Mouse (Mus musculus) brain, embryonic 14.5 days (tissue): Measurements from ENCODE around the gene Eed. TPM values are rescaled to one million over a fixed set of nuclear protein-coding genes. Genes with fewer than 3 reads are reported as not detected.

ENCODE experiments used
- DNase-seq: peaks from one replicate; pipeline ENCODE4 v3.0.0-alpha.2; 2011; ENCODE audit warnings: low read depth
- CTCF ChIP-seq: fragments of 200-500 bp; IDR thresholded peaks from 2 replicates; pipeline ENCODE4 v1.5.1; 2012; ENCODE audit warnings: inconsistent platforms, mild to moderate bottlenecking, moderate library complexity, borderline replicate concordance; ENCODE audit not compliant: insufficient read depth, insufficient read length; ENCODE audit errors: extremely low read depth
- POLR2A ChIP-seq: fragments of 200-500 bp; IDR thresholded peaks from 2 replicates; pipeline ENCODE4 v1.6.1; 2012; ENCODE audit warnings: mild to moderate bottlenecking, inconsistent platforms, borderline replicate concordance; ENCODE audit not compliant: poor library complexity, insufficient read depth, insufficient read length, severe bottlenecking; ENCODE audit errors: extremely low read depth
- polyA plus RNA-seq: library from polyadenylated mRNA; depleted of rRNA; stranded (reverse); fragments of >200 nt; gene quantifications from 2 replicates; pipeline ENCODE4 v1.2.3, GENCODE M21; 2012

Gene Eed
- polyA plus RNA-seq, 1 experiment: 48.8 TPM

DNA sequence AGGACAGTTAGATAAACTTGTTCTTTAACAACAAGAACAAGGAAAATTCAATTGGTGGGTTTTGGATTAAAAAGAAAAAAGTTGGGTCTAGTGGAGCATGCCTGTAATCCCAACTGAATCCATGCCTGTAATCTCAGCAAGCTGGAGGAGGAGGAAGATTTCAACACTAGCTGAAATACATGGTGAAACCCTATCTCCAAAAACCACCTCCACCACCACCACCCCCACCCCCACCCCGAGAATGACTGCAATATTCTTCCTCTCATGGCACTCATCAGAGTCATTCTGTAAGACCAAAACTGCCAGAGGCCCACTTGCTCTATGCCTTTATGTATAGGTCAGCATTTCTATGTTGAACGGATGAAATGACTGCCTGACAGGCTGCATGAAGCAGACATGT lies 13.5 kb downstream of the Eed start:
- no peak for DNase-seq
- no peak for TF ChIP-seq CTCF
- TF ChIP-seq POLR2A: no peak

DNA sequence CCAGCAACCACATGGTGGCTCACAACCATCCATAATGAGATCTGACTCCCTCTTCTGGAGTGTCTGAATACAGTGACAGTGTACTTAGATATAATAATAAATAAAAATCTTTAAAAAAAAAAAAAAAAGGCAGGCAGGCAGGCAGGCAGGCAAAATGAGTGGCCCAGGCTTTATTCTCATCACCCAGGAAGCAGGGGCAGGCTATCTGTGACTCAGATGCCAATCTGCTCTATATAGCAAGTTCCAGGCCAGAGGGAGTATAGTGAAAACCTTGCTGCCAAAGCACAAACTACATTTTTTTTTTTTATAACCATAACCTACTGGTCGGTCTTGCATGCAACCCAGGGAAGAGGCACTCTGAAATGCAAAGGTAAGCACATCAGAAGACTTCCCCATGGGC lies 14.0 kb downstream of the Eed start:
- no peak for DNase-seq
- TF ChIP-seq POLR2A: no peak
- TF ChIP-seq CTCF: no peak

DNA sequence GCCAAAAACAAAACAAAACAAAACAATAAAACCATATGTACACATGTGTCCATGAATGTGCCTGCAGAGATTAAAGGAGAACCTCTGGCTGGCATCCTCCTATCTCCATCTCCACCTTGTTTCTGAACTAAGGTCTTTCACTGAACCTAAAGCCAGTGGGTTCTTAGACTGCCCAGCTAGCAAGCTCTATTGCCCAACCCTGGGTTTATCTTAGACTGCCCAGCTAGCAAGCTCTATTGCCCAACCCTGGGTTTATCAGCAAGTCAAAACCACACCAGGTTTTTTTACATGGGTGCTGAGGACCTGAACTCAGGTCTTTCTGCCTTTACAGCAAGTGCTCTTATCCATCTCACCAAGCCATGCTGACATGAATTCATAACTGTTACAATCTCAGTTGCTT lies 17.6 kb downstream of the Eed start:
- no peak for DNase-seq
- TF ChIP-seq CTCF (no peak), POLR2A (no peak)

GRCm38 (mm10) chr7:89957300-89957699 lies 23.5 kb downstream of the Eed start:
- no peak for DNase-seq
- TF ChIP-seq CTCF (no peak), POLR2A (no peak)

DNA sequence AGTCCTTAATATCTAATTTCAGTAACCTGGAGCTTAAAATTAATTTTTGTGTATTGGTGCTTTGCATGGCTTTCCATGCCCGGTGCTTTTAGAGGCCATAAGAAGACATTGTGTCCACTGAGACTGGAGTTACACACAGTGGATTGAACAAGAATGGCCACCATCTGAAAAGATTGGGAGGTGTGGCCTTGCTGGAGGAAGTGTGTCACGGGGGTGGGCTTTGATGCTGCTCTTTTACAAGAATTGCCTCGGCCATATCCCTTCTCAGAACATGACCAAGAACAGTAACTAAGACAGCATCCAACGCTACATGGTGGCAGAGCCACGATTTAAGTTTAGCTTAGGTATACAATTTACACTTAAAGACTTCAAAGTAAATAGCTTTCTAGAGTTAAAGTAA lies 26.5 kb downstream of the Eed start:
- TF ChIP-seq POLR2A (no peak), CTCF (no peak)
- no peak for DNase-seq

DNA sequence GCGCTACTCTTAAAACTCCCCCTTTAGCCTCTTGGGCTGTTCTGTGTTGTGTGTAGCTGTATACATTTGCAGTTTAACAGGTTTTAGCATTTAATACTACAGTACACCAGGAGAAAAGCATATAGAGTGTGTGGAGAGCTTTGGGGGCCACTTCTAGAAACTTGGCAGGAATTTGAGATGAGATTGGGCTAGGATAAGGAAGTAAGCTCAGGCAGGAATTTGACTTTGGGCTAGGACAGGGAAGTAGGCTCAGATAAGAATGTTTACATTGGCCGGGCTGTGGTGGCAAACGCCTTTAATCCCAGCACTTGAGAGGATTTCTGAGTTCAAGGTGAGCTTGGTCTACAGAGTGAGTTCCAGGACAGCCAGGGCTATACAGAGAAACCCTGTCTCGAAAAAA lies 31.4 kb downstream of the Eed start:
- no peak for DNase-seq

DNA sequence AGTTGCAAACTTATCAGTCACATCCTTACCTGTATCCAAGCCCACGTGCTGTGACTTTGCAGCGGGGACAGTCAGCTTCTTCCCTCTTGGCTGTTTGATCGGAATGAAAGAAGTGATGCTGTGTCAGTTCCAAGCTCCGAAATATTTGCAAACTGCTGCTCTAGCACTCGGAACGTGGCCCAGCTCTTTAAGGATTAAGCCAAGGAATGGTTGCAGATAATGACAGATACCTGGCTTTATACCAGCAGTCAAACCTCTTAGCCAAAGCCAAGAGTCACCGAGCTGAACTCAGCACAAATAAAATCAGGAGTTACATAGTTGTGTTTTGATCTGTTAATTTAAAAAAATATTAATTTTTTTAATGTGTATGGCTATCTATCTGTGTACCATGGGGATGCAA lies 32.8 kb downstream of the Eed start:
- peak; percentile 25 for DNase-seq
- no peak for TF ChIP-seq POLR2A
- TF ChIP-seq CTCF: no peak

More for the DNA sequence above, 31.4 kb downstream of the Eed start:
- no peak for TF ChIP-seq POLR2A
- TF ChIP-seq CTCF: no peak

DNA sequence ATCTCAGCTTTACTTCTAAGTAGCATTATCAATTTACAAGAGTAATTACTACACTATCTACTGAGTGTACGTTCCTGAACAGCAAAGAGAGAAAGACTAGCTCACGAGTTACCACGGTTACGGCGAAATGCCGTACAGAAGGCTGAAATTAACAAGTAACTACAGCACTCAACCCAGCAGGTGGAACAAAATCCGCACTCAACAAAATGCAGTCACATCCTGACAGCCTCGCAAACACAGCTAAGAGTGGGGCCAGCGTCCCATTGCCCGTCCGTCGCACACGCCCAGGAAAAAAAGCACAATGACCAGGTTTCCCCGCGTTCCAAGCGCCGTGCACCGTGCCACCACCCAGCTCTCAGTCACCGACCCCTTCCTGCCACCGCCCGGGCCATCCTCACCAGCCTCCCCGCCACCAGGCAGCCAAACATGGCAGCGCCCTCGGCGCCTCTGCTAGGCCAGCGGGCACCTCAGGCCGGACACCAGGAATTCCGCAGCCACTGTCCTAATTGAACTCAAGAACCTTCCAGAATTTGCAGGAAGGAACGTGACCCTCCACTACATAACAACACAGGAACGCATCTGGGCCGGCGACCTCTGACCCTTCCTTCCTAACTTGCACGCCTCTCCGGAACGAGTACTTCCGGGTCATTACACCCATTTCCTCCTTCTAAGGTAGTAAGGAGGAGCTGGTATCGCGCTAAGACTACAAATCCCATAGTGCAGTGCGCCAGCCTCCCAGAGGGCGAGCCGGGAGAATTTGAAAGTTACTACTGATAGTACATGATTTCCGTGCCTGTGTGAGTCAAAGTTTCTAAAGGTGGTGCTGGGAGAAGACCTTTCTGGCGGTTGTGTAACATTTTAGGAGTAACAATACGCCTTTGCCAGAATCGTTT lies 40.0 kb downstream of the Eed start, which contains the start of gene Hikeshi:
TSS of gene Hikeshi (minus strand) at position 634 of the 893 bp plus-strand sequence.
- TF ChIP-seq CTCF (no peak), POLR2A (no peak)
- peak; percentile 99 for DNase-seq

DNA sequence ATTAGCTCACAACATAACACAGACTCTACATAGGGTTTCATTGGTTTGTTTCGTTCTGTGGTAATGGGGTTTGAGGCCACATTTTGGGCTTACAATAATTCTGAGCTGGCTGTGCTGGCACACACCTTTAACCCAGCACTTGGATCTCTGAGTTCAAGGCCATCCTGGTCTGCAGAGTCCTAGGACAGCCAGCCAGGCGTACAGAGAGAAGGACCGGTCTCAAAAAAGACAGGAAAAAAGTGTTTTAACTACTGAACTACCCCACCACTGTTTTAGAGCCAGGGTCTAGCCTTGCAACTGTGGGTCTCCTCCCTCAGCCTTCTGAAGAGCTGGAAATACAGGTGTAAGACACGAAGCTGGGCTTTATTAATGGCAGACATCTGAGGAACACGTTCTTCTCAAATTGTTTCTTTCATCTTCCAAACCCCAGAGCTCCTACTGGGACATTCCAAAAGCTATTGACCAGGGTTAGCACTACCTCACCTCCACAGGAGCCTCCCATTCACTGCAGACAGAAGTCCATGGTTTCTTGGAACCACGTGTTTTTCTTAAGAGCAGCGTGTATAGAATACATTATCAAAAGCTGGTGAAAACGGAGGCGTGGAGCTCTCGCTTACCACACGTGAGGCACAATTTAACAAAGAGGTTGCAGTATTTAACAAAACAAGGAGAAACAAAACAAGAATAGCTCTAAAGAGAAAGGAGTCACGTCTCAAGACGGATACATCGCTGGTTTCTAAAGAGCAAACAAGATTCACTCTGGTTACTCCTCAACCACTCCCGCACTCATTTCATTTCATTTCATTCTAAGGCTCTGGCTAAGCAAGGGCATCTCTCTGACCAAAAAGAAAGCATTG lies 41.1 kb downstream of the Eed start:
- TF ChIP-seq CTCF (no peak), POLR2A (no peak)
- DNase-seq: peak; percentile 53

DNA sequence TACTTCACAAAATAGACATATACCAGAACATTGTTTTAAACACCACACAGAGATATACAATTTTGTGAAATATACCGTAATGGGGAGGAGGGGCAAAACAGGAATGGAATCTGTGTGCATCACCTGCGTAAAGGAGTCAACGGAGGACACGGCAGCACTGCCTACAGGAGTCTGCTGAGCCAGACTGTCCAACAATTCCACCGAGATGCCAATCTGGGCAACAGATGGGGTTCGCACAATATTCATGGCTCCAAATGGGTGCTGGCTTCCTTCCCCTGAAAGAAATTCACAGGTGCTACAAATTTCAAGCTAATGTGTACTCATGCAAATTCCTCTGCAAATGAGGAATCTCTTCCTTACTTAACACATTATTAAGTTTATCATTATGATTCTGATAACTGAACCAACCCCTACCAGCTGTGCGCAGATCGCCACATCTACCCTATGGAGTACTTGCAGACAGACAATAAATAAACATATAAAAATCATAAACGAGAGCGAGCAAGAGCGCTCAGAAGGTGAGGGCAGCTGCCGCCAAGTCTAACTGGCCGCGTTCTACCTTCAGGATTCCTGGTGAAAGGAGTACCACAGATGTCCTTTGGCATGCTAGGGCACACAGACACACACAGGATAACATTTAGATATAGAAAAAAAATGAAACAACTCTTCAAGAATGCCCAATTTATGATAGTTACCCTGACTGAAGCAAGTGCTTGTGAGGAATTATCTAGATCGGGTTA lies 57.2 kb downstream of the Eed start:
- DNase-seq: peak; percentile 36
- TF ChIP-seq CTCF: no peak
- TF ChIP-seq POLR2A: no peak

GRCm38 (mm10) chr7:89917776-89918175 lies 63.0 kb downstream of the Eed start:
- DNase-seq: no peak
- no peak for TF ChIP-seq POLR2A
- TF ChIP-seq CTCF: no peak
